Mouse (Mus musculus): Measurements from ENCODE around the gene Ddx3x.

- TF ChIP-seq CTCF (IDR thresholded peaks at IDR 0.05; ENCODE audit: control insufficient read depth, insufficient read depth, insufficient read length): no peak
- TF ChIP-seq USF1 (IDR thresholded peaks at IDR 0.05; ENCODE audit: low read depth): no peak
- TF ChIP-seq CEBPB (IDR thresholded peaks at IDR 0.05; ENCODE audit: low read depth): no peak
- TF ChIP-seq MYOG (IDR thresholded peaks at IDR 0.05; ENCODE audit: control insufficient read depth, extremely low read depth, insufficient read length): no peak
- TF ChIP-seq MAX (IDR thresholded peaks at IDR 0.05): no peak
- TF ChIP-seq MYOD1 (IDR thresholded peaks at IDR 0.05; ENCODE audit: control insufficient read depth, insufficient read length, low read depth): no peak
These were observed 26.5 kb upstream of the Ddx3x start for GRCm38 (mm10) chrX:13254273-13254672.
